Mouse (Mus musculus) kidney, postnatal 36 days (tissue): Measurements from ENCODE around the gene Ap5m1.
"Not testable (repeated sequence)": the region's sequence is repeated elsewhere in the genome, so short reads cannot be mapped to it uniquely, and the experiment has no call there.

Experiments used
- DNase-seq, 2 experiments: peaks; one replicate each; pipeline ENCODE4 v3.0.0; 2021 to 2022; ENCODE audit warnings: mixed read lengths in 2 of 2

Ap5m1 gene

DNA sequence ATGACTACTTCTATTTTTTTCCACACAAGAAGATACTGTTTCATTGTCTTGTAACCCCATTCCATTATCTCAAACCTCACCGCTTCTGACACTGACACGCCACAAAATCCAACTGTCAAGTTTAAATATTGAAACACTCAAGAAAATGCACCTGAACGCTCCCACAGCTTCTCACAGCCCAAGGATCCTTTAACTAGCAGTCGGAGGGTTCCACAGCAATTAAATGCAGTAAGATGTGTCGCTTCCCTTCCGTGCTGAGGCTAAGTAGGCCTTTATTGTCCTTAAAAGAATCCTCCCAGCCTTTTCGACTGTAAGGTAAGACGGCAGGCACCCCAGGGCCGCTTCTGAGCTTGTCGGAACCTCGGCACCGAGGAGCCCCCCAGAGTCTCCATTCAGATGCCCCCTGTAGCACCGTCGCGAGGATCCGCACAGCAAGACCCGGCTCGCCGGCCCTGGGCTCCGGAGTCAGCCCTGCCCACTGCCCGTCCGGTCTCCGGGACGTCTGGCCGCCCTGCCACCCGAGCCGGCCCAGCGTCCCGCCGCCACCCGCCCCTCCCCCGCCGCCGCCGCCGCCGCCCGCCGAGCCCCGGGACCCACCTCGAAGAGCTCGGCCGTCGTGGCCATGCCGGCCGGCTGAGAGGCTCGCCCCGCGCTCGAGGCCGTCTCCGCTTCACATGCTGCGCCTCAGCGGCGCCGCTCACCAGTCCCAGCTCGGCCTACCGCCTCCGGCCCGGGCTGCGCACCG lies at the start of gene Ap5m1:
Gene Ap5m1, plus strand, starts transcription at position 569 of the 745 bp plus-strand sequence.
- no peak for DNase-seq

DNA sequence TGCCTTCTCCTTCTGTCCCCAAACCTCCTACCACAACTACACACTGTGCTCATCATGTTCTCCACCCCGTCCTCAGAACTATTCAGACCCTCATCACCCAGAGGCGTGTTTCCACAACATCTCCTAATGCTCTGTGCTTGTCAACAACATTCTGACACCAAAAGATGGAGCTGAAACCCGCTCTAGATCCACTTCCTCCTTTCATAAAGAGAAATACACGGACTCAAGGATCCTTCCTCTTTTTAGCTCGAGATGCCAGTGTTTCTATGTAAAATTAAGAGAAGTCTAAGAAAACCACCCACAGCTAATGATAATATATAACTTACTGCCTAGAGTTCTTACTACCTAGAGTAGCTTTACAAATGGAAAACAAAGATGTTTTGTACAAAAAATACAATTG lies 46.1 kb upstream of the Ap5m1 start:
- no peak for DNase-seq

DNA sequence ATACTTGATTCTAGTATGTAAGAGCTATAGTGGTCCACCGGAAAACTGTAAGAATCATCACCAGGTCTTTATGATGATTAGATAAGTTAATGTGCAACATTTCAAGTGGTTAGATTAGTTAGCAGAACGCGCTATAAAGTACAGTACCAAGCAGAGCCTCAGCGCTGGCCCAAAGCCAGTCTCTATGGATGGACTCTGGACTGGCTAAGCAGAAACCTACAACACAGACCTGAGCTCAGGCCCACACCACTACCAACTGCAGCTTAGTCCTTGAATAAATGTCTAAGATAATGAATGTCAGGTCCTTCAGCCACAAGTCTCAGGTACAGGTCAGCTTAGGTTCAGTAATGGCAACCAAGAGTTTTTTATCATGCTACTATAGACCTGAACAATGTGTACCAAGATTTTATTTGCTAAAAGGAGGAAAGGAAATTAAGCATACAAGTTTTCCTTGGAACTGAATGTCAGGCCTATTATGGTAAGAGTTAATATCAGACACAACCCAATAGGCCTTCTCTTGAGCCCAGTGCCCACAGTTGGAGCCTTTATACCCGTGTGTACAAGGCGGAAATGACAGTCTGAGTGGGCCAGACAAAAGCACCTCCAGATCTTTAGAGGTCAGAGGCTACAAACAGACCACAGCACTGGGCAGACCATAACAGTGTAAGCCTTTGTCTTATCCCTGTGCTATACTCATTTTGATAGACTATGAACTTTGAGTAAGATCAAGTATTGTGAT lies 38.7 kb upstream of the Ap5m1 start:
- DNase-seq: peak; percentile 21 to 35

DNA sequence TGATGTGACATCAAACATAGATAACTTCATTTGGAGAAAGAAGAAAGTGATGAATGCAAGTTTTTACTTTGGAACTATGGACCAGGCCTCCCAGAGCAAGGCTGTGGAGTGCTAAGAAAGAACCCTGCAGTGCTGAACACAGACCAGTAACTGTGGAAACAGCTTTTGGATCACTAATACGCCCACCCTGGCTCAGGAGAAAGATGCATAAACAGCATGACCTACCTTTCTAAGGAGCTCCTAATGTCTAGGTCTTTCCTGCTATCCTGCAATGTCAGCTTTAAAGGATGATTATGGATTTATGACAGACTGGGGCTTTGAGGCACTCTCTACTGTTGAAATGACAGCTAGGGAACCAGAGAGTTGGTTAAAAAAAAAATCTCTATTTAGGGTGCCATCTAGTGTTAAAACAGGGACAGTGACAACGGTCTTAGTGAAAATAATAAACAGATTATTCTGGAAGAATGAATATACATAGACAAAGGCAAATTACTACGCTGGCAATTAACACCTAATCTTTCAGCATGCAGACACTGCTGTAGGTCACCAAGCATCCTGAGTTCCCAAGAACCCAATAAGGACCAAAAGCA lies 38.0 kb upstream of the Ap5m1 start:
- DNase-seq: no peak

DNA sequence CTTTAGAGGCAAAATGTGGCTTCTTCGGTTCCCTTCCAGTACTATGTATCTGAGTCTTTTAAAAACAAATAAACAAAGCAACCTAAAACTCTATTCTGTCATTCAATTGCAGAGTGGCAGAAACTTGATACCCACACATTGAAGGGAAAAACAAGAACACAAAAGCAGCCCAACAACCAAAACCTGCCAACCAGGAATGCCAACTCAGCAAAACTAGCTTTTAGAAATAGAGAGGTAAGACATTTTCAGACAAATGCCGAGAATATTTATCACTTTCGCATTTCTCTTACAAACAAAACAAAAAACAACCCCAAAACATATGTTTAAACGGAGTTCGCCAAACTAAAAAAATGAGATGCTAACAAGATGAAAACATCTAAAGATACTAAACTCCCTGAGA lies 36.9 kb upstream of the Ap5m1 start:
- no peak for DNase-seq

DNA sequence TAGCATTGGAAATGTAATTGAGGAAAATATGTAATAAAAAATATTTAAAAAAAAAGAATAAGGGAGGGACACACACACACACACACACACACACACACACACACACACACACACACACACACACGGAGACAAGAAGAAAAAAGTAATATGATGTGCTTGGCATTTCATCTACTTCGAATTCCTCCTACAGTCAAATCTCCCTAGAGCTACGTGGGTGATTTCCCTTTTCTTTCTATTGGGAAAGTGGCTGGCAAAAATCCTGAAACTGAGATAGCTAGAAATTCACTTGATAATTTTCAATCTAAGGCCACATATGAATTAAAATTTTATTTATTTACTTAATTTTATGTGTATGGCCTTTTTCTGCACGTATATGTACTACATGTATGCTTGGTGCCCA lies 20.3 kb upstream of the Ap5m1 start:
- DNase-seq: no peak

DNA sequence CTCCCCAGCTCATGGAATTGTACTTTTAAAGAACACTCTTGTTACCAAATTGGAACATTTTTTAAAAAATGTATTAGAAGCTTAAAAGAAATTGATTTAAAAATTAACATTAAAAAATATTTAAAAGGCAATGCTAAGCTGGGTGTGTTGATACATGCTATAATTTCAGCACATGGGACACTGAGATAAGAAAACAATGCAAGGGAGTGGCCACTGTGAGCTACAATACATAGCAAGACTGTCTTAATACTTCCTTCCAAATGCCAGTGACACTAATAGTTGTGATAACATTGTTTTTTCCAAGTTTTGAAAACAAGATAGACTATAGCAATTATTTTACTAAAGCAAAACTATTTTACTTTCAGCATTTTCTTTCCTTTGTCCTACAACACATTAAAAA lies 16.4 kb upstream of the Ap5m1 start:
- DNase-seq: no peak

DNA sequence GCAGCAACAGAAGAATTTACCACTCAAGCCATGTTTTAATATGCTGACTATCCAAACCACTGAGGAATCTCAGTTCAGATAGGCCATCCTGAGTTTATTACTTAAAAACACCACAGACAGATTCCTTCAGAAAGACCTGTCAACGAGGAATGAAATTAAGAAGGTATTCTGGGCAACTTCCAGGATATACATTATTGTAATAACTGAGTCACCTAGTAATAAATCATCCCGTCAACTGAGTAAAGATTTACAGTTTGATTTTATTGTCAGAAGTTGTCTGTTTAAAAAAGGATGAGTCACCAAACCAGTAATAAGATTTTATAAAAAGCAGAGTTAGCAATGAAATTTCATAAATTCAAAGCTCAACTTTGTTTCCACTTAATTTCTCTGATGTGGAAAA lies 2.1 kb upstream of the Ap5m1 start:
- no peak for DNase-seq

DNA sequence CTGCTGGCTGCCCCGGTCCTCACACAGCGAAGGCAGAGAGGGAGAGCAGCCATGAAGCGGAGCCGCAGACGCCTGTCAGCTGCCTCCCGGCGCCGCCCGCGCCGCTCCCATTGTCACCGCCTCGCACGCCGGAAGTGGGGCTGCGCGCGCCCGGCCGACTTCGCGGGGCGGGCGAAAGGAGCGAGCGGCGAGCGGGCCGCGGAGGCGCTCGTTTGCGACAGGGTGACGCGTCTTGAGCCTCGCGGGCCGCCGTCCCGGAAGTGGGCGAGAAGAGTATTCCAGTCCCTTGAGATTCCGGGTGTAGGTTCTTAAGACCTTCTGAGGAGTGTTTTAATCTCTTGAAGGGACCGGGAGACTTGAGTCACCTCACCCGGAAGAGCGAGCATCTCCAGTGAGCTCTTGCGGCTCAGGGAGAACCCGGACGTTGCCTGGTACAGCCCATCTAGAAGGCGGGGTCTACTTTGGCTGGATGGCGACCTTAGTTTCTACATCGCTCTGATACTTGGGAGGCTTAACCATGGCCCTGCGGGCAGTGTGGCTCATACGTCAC lies 452 bp downstream of the Ap5m1 start, which contains the start of gene Exoc5:
Gene Exoc5, minus strand, starts transcription at position 380 of the 550 bp plus-strand sequence.
- peak; percentile 97 to 99 for DNase-seq

DNA sequence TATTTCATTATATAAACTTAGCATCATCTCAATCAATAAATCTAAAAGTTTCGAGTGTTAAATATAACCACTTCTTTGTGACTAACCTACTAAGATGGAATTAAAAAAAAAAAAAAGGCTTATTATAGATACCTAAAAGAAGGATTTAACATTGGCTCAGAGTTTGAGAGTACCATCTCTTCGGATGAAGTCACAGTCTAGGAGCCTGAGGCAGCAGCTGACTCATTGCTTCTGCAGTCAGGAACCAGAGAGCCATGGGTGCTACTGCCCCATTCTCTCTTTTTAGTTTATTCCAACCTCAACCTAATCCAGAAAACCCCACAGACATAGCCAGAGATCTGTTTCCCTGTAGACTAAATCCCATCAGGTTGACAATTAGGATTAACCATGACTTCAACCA lies 6.9 kb downstream of the Ap5m1 start:
- DNase-seq: no peak

DNA sequence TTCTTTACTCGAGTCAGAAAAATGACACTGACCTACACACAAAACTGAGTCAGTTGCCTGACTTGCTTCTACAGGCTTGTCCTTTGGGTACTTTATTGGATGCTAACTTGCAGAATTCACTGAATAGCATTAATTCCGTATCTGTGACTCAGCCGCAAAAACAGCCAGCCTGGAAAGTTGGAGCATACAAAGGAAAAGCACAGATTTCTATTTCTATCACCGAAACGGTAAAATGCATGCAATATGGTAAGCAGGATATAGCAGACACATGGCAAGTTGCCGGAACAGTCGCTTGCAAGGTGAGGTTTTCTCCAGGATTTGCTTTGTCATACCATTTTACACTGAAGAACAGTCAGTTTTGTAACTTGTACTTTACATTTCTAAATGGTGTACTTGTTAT lies 8.0 kb downstream of the Ap5m1 start:
- DNase-seq: no peak

DNA sequence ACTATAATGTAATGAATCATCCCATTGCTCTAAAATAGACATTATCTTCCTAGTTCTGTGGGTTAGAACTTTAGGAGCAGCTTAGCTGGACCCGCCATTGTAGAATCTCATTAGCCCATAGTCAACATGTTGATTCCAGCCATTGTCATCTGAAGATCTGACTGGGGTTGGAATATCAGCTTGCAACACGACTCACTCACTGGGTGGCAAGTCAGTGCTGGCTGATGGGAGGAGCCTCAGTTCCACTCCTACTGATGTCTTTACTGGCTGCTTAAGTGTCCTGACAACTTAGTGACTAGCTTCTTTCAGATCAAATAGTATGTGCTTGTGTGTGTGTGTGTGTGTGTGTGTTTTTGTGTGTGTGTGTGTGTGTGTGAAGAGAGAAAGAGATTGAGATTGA lies 8.5 kb downstream of the Ap5m1 start:
- no peak for DNase-seq

DNA sequence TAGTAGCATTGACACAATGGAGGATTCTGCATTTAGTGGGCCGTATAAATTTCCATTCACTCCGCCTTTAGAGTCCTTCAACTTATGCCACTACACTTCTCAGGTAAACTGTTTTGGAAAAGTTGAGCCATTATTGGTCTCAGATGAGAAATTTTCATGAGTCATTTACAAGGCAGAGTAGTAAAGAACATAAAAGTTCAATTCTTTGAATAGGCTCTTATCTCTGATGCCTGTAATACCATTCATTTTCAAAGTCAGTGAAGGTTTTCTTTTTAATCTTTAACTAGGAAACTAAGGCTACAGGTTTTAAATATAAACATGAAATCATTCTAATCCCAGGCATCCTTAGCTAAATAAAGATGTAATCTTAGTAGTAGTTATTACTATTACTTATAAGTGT lies 12.9 kb downstream of the Ap5m1 start:
- no peak for DNase-seq

DNA sequence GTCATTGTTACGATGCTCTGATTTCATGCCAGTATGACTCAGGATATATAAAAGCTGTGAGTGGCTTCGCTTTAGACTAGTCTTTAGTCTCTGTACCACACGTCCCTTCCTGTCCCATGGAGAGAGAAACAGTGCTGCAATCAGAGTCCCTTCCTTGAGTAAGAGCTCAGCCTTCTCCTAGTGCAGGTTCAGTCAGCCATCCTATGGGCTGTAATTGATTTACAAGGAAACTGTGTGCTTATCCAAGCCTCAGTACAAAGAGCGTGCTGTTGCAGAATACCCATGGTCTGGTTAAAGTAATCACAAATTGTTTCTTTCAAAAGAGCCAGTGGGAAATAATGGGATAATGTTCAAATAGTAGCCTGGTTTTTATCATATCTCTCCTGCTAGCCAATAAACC lies 20.6 kb downstream of the Ap5m1 start:
- peak; percentile 27 to 77 for DNase-seq

DNA sequence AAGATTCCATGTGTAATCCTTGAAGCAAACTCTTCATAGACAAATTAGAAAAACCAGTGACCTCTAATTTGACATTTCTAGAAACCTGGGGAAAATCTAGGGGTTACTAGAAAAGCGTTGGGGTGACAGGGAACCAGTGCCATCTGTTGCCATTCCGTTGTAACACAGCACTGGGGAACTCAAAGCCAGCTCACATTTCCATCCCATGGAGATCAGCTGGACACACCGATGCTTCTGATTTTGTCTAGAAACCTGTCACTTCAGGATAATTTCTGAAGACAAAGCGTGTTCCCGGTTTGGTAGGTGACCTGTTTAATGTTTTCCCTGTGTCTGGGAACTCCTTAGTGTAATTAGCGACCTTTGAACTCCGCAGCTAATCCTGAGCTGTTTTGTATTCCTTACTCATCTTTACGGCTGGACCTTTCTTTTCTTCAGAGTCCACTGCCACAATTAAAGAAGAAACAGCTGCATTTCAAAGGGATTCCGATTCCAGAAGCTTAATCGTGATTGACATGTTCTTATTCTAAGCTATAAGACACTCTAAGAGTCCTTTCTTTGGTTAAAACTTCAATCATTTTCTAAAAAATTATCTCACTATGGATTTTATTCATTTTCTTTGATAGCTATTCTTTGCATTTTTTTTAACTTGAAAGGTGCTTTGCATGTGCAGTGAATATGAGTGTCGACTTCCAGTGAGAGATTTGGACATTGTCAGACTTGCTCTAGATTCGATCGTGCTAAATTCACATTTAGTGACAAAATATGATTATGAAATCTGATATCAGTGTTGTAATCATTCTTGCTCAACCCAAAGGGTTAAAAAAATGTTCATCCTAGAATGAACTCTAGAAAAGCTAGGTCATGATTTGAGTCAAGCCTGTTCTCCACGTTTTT lies 22.5 kb downstream of the Ap5m1 start:
- peak; percentile 53 to 78 for DNase-seq

DNA sequence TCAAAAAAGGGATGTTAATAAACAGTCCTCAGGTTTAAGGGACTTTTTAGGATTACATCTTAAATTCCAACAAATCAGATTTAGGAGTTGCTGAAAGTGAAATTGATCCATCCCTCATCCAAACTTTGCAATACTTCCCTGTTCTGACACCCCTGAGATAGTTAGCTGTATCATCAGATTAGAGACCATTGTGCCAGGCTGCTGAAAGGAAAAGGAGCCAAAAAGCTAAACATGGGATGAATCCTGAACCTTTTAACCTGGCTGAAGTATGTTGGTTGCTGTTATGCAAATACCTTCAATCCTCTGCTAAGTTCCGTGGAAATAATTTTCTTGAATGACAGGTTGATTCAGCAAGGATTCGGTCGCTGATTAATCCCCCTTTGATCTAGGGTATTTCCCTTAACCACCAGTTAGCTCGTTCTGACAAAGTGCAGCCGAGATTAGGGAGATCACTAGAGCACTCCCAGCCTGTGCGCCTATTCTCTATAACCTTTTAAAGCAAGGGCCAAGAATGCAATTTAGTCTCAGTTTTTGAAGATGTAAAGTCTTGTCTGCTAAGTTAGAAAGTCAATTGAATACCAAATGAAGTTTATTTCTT lies 23.7 kb downstream of the Ap5m1 start:
- DNase-seq: no peak

DNA sequence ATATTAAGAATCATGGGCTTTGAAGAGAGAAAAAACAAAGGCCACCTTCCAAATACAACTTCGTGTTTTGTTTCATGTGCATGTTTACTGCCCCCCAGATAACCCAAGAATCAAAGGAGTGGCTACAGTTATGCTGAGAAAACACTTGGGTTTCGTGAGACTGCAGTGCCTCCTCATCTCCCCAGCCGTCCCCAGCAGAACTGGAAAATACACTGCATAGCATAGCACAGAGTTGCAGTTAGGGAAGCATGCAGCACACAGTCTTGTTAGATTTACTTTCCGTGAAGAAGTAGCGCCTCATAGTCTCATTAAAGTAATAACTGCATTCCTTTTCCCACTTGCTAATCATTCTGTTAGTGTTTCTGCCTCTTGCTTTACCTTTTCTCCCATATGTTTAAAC lies 24.2 kb downstream of the Ap5m1 start:
- no peak for DNase-seq

DNA sequence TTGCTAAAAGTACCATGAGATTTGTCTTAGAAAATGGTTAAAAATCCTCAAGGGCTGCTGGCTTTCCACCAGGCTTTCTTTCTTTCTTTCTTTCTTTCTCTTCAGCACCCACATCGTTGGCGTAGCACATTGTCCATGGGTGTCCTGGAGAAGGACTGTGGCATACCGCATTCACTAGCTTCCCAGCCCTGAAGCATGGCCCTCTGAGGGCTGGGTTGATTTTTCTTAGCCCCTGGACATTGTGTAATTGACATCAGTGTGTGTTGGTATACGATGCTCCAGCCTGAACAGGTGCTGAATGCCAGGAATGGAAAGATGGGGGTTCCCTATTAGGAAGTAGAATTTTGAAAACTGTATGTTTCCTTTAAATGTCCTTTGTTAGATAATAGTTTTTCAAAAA lies 25.4 kb downstream of the Ap5m1 start:
- no peak for DNase-seq

DNA sequence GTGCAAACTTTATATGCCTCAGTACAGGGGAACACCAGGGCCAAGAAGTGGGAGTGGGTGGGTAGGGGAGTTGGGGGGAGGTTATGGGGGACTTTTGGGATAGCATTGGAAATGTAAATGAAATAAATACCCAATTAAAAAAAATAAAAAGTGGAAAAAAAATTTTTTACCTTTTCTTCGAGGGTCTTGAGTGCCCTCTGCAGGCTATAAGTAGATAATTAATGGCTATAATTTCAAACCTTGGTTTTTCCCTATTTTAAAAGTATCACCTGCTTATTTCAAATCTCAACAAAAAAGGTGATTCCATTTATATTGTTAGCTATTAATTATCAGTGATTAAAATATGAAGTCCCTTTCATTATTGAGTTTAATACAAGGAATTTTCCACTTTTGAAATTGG lies 25.9 kb downstream of the Ap5m1 start:
- not testable (repeated sequence) for DNase-seq

DNA sequence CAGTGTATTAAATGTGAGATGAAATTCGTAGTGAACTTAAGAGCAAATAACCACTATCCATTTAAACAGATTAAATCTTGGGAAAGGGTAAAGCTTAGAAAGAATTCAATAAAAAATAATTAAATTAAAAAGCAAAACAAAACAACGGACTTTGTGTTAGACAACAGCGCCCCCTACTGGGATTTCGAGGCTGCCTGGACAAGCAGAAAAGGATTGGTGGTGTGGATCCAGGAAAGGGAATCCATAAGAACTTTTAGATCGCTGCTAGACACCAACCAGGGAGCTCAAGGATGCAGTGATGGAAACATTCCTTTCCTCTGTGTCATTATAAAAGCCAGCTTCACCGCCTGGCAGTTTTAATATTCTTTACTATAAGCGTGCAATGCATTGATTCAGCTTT lies 52.5 kb downstream of the Ap5m1 start:
- DNase-seq: peak; percentile 65 to 89

DNA sequence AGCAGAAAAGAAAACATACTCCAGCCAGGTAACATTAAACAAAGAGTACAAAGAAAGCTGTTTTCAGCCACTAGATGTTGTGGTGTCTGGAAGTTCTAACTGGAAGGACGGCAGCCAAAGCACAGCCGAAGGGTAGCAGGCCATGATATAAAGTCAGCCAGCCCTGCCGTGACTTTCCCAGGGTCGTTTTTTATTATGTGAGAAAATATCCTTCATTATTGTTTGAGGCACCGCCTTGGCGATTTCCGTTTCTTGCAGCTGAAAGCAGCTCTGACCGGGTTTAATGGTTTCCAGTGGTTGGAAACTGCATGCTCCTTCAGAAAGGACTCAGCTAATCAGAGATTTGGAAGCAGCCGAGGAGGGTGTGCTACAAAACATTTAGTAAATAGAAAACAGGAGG lies 55.8 kb downstream of the Ap5m1 start:
- DNase-seq: no peak

DNA sequence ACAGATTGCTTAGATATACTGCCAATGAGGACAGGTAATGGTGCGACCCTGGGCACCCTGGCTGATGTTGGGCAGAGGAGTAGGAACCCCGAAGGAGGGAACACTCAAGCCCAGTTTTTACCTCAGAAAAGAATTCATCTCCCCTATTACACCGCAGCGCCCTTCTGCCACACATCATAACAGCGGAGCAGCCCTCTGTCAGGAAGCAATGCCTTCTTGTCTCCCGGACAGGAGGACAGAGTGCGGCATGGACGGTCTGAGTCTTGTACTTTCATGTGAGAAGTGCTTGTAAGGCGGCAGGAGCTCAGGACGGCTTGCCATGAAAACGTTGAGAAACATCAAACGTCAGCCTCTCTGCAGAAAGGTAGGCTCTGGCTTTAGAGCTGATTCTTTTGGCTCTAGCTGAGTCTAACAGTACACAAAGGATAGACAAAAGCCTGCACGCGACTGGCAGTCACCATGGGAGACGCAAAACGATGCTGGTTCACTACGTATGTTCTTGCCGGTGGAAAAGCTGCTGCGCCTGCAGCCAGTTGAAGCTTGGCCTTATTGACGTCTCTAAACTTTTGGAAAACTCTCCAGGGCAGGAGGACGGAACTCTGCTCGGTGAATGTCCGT lies 61.4 kb downstream of the Ap5m1 start:
- no peak for DNase-seq
